In the genomic region with DNA sequence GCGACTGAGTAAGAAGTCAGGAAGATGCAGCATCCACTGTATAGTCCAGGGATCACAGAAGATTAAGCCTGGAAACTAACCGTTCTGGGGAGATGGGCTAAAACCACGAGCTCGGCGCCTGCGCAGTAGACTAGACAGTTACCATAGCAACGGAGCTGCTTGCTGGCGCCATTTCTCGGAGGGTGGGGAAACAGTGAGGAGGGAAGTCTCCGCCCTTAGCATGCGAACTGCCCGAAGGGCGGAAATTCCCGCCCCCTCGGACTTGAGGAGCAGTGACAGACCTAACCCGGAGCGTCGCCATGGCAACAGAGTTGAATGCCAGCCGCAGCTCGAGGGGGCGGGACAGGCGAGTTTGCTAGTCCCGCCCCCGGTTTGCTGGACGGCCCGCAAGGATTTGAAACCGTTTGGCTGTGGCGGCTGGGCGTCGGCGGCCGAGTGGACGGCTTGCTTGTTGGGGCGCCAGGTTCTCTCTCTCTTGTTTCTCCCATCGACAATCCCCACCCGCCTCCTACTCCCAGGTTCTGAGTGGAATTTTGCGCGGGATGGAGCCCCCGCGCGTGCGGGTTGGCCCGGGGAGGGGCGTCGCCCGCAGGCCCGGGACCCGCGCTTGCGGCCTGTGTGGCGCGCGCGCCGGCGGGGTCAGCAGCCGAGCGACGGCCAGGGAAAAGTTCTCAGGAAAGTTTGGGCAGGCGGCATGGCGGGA, we compare ENCODE assay signal across 7 mouse cellular contexts. TPM values are rescaled to one million over a fixed set of nuclear protein-coding genes. Genes with fewer than 3 reads are reported as not detected.
DNase-seq lines count a peak whose midpoint lies in the region; ATAC-seq lines count a peak whose summit lies in the region.

A gene (plus strand): TSS at position 304 of the 703 bp plus-strand sequence.

- H3K9ac ChIP-seq in intestine, embryonic 16.5 days (ENCODE audit: low read depth, low read length) = peak within 1 kb of the TSS; percentile 82
- H3K9ac ChIP-seq in midbrain, embryonic 11.5 days (ENCODE audit: low read length) = peak within 1 kb of the TSS; percentile 80

- H3K4me1 ChIP-seq in intestine, embryonic 16.5 days (ENCODE audit: control insufficient read depth, insufficient read depth, low read length) = 0 out of 2 replicates have a peak, but pooled peaks cover 3% of the 10 kb centered on the region
- peaks cover 10% of the 10 kb centered on the region for H3K4me1 ChIP-seq in midbrain, embryonic 11.5 days (ENCODE audit: control insufficient read depth, insufficient read depth, low read length)

- peak within 1 kb of the TSS; percentile 90 for H3K4me2 ChIP-seq in intestine, embryonic 16.5 days (ENCODE audit: low read depth, low read length)
- peak within 1 kb of the TSS; percentile 66 for H3K4me2 ChIP-seq in midbrain, embryonic 11.5 days

- H3K27me3 ChIP-seq in intestine, embryonic 16.5 days (replicated peaks; ENCODE audit: control insufficient read depth, insufficient read depth, low read length) = no peaks in the 10 kb centered on the region
- H3K27me3 ChIP-seq in midbrain, embryonic 11.5 days (ENCODE audit: control insufficient read depth, insufficient read depth, low read length) = no peaks in the 10 kb centered on the region

- H3K27ac ChIP-seq in intestine, embryonic 16.5 days (ENCODE audit: low read length) = no peak within 1 kb of the TSS
- peak within 1 kb of the TSS; percentile 26; the same call in 1 of the 2 replicates for H3K27ac ChIP-seq in midbrain, embryonic 11.5 days (ENCODE audit: low read depth, low read length)

- ATAC-seq in intestine, embryonic 16.5 days = peak; percentile 98
- ATAC-seq in midbrain, embryonic 11.5 days (ENCODE audit: low FRiP score) = peak; percentile 97

- WGBS in intestine, embryonic 16.5 days = under 1% methylated on average over 61 of the region's 61 CpGs
- under 1% methylated on average over 55 of the region's 61 CpGs for WGBS in midbrain, embryonic 11.5 days

- H3K9me3 ChIP-seq in intestine, embryonic 16.5 days (ENCODE audit: control insufficient read depth, low read length) = no peaks in the 10 kb centered on the region
- no peaks in the 10 kb centered on the region for H3K9me3 ChIP-seq in midbrain, embryonic 11.5 days (ENCODE audit: control insufficient read depth, low read length)

- H3K36me3 ChIP-seq in intestine, embryonic 16.5 days (ENCODE audit: control insufficient read depth, insufficient read depth, low read length) = no peaks in the 10 kb centered on the region
- no peaks in the 10 kb centered on the region for H3K36me3 ChIP-seq in midbrain, embryonic 11.5 days (ENCODE audit: control insufficient read depth, insufficient read depth, low read length)

- peak within 1 kb of the TSS; percentile 75 for H3K4me3 ChIP-seq in intestine, embryonic 16.5 days (ENCODE audit: low read length)
- H3K4me3 ChIP-seq in midbrain, embryonic 11.5 days (ENCODE audit: low read depth, low read length) = peak within 1 kb of the TSS; percentile 59

- intact Hi-C loops in left cerebral cortex, postnatal 36 days (cut with DNase I) = no loop called here

- DNase-seq in adrenal gland, adult 8-10 months = peak; percentile 99
- DNase-seq in embryo, embryonic 9.5 days (ENCODE audit: extremely low spot score) = peak; percentile 96
- DNase-seq in gastrocnemius, postnatal 4 days (ENCODE audit: low spot score in 2 of 2) = peak; percentile 91 to 97
- DNase-seq in left cerebral cortex, postnatal 36 days (ENCODE audit: low spot score in 2 of 2) = peak; percentile 93 to 94
- peak; percentile 99 for DNase-seq in midbrain, embryonic 11.5 days (ENCODE audit: low spot score, missing footprints)
- DNase-seq in skeletal muscle tissue, adult 2 months (ENCODE audit: low read depth, low spot score) = peak; percentile 99

RNA-seq across cellular contexts. Expression of the gene that starts here (rescaled TPM):
- 10 to 100 TPM in 3 of 4 experiments, 1 to 10 TPM in 1; 5.7 to 19.4 (median 15.1) TPM for total RNA-seq in adrenal gland, adult 8-10 months (2022)
- 10 to 100 TPM; 20.0 to 21.3 TPM for total RNA-seq in gastrocnemius, postnatal 4 days (2021)
- polyA plus RNA-seq in intestine, embryonic 16.5 days (2015; fragmentation: Nextera tagmentation; extraction: Ambion mirVana) = 4.3 and 6.7 TPM in 2 replicates
- total RNA-seq in left cerebral cortex, postnatal 36 days (2021) = 10 to 100 TPM in 1 of 2 experiments, 1 to 10 TPM in 1; 8.3 to 12.8 TPM
- polyA plus RNA-seq in midbrain, embryonic 11.5 days (2014; fragmentation: Nextera tagmentation; extraction: Ambion mirVana) = 21.3 and 28.5 TPM in 2 replicates
